Mouse (Mus musculus) lung, adult 2 months (tissue): Measurements from ENCODE around the gene Nxpe5.

ENCODE experiments used
- CTCF ChIP-seq: fragments of 200-500 bp; IDR thresholded peaks from 2 replicates; pipeline ENCODE4 v1.5.1; 2011; ENCODE audit warnings: mild to moderate bottlenecking, low read length, control low read depth; ENCODE audit not compliant: insufficient read depth
- POLR2A ChIP-seq: fragments of 200-500 bp; IDR thresholded peaks from 2 replicates; pipeline ENCODE4 v1.6.1; 2011; ENCODE audit warnings: low read depth, mild to moderate bottlenecking, control low read depth, low read length, borderline replicate concordance; ENCODE audit errors: extremely low read depth

- TF ChIP-seq POLR2A (no peak), CTCF (no peak)
Measured at GRCm38 (mm10) chr5:138277994-138278393, 52.3 kb downstream of the Nxpe5 start.
